Mouse (Mus musculus): ENCODE results near the gene Snu13. TPM values are rescaled to one million over a fixed set of nuclear protein-coding genes. Genes with fewer than 3 reads are reported as not detected.

Snu13 gene
- polyA plus RNA-seq, 1 experiment from 2014 or later, result 193 TPM

GRCm38 (mm10) chr15:82071816-82072469 lies 24.5 kb upstream of the Snu13 start:
- H3K9me3 ChIP-seq (replicated peaks; ENCODE audit: control insufficient read depth, low read length), result peaks cover 3% of the 10 kb centered on the region; the same call in 1 of the 2 replicates
- no peak overlapping the region for H3K27ac ChIP-seq (ENCODE audit: low read depth, low read length)
- no peaks in the 10 kb centered on the region for H3K36me3 ChIP-seq (ENCODE audit: control insufficient read depth, insufficient read depth, low read length)
- H3K4me2 ChIP-seq, result no peak overlapping the region
- no peak overlapping the region for H3K9ac ChIP-seq (ENCODE audit: low read depth, low read length)
- no peaks in the 10 kb centered on the region for H3K4me1 ChIP-seq (ENCODE audit: control insufficient read depth, insufficient read depth, low read length)
- peaks cover 46% of the 10 kb centered on the region for H3K27me3 ChIP-seq (ENCODE audit: control insufficient read depth, insufficient read depth, low read length)
- ATAC-seq (replicated peaks; ENCODE audit: insufficient number of reproducible peaks, low FRiP score, low TSS enrichment), result no peak
- 85% methylated on average over 26 of the region's 26 CpGs for WGBS (ENCODE audit: insufficient replicate concordance)
- no peak overlapping the region for H3K4me3 ChIP-seq (ENCODE audit: low read depth, low read length)

- H3K36me3 ChIP-seq (ENCODE audit: control insufficient read depth, insufficient read depth, low read length), result no peaks in the 10 kb centered on the region
- no peaks in the 10 kb centered on the region for H3K4me1 ChIP-seq (ENCODE audit: control insufficient read depth, insufficient read depth, low read length)
- 19% methylated on average over 39 of the region's 40 CpGs for WGBS (ENCODE audit: insufficient replicate concordance)
- peak within 1 kb of the TSS; percentile 19; the same call in 1 of the 2 replicates for H3K4me3 ChIP-seq (ENCODE audit: low read depth, low read length)
- no peak within 1 kb of the TSS for H3K9ac ChIP-seq (ENCODE audit: low read depth, low read length)
- no peak within 1 kb of the TSS for H3K27ac ChIP-seq (ENCODE audit: low read depth, low read length)
- peak within 1 kb of the TSS; percentile 45 for H3K4me2 ChIP-seq
- peaks cover 3% of the 10 kb centered on the region; the same call in 1 of the 2 replicates for H3K9me3 ChIP-seq (replicated peaks; ENCODE audit: control insufficient read depth, low read length)
- ATAC-seq (replicated peaks; ENCODE audit: insufficient number of reproducible peaks, low FRiP score, low TSS enrichment), result no peak
- H3K27me3 ChIP-seq (ENCODE audit: control insufficient read depth, insufficient read depth, low read length), result peaks cover 56% of the 10 kb centered on the region
Observed at GRCm38 (mm10) chr15:82069898-82070297, 22.5 kb upstream of the Snu13 start, which contains the start of gene Mei1. Mei1 (plus strand) TSS chr15:82069996.

GRCm38 (mm10) chr15:82065511-82065910 lies 18.1 kb upstream of the Snu13 start:
- Histone ChIP-seq H3K9me3 (replicated peaks; ENCODE audit: control insufficient read depth, low read length) (peaks cover 3% of the 10 kb centered on the region; the same call in 1 of the 2 replicates), H3K27me3 (ENCODE audit: control insufficient read depth, insufficient read depth, low read length) (peaks cover 66% of the 10 kb centered on the region), H3K4me3 (ENCODE audit: low read depth, low read length) (no peak overlapping the region), H3K4me2 (no peak overlapping the region), H3K36me3 (ENCODE audit: control insufficient read depth, insufficient read depth, low read length) (no peaks in the 10 kb centered on the region), H3K9ac (ENCODE audit: low read depth, low read length) (no peak overlapping the region), H3K27ac (ENCODE audit: low read depth, low read length) (no peak overlapping the region), H3K4me1 (ENCODE audit: control insufficient read depth, insufficient read depth, low read length) (no peaks in the 10 kb centered on the region)
- WGBS (ENCODE audit: insufficient replicate concordance), result 17% methylated on average over 7 of the region's 7 CpGs
- ATAC-seq (replicated peaks; ENCODE audit: insufficient number of reproducible peaks, low FRiP score, low TSS enrichment), result no peak; the same call in 1 of the 2 replicates

GRCm38 (mm10) chr15:82063909-82064308 lies 16.5 kb upstream of the Snu13 start:
- Histone ChIP-seq H3K27ac (ENCODE audit: low read depth, low read length) (no peak overlapping the region), H3K9ac (ENCODE audit: low read depth, low read length) (no peak overlapping the region), H3K4me3 (ENCODE audit: low read depth, low read length) (no peak overlapping the region), H3K27me3 (ENCODE audit: control insufficient read depth, insufficient read depth, low read length) (peaks cover 50% of the 10 kb centered on the region), H3K4me2 (no peak overlapping the region), H3K9me3 (replicated peaks; ENCODE audit: control insufficient read depth, low read length) (no peaks in the 10 kb centered on the region), H3K36me3 (ENCODE audit: control insufficient read depth, insufficient read depth, low read length) (no peaks in the 10 kb centered on the region), H3K4me1 (ENCODE audit: control insufficient read depth, insufficient read depth, low read length) (no peaks in the 10 kb centered on the region)
- WGBS (ENCODE audit: insufficient replicate concordance), result 60% methylated on average over 14 of the region's 14 CpGs
- no peak for ATAC-seq (replicated peaks; ENCODE audit: insufficient number of reproducible peaks, low FRiP score, low TSS enrichment)

GRCm38 (mm10) chr15:82058719-82059201 lies 11.4 kb upstream of the Snu13 start, which contains the start of gene 4930407I10Rik:
4930407I10Rik (plus strand) TSS chr15:82059151.
- WGBS (ENCODE audit: insufficient replicate concordance), result 68% methylated on average over 1 of the region's 1 CpGs
- Histone ChIP-seq H3K4me1 (ENCODE audit: control insufficient read depth, insufficient read depth, low read length) (no peaks in the 10 kb centered on the region), H3K27me3 (ENCODE audit: control insufficient read depth, insufficient read depth, low read length) (peaks cover 18% of the 10 kb centered on the region), H3K4me3 (ENCODE audit: low read depth, low read length) (no peak within 1 kb of the TSS), H3K4me2 (no peak within 1 kb of the TSS), H3K9me3 (replicated peaks; ENCODE audit: control insufficient read depth, low read length) (no peaks in the 10 kb centered on the region), H3K27ac (ENCODE audit: low read depth, low read length) (no peak within 1 kb of the TSS), H3K9ac (ENCODE audit: low read depth, low read length) (no peak within 1 kb of the TSS), H3K36me3 (ENCODE audit: control insufficient read depth, insufficient read depth, low read length) (no peaks in the 10 kb centered on the region)
- ATAC-seq (replicated peaks; ENCODE audit: insufficient number of reproducible peaks, low FRiP score, low TSS enrichment), result no peak

GRCm38 (mm10) chr15:82052544-82052943 lies 5.1 kb upstream of the Snu13 start:
- Histone ChIP-seq H3K4me2 (no peak overlapping the region), H3K27me3 (ENCODE audit: control insufficient read depth, insufficient read depth, low read length) (0 out of 2 replicates have a peak, but pooled peaks cover 3% of the 10 kb centered on the region), H3K36me3 (ENCODE audit: control insufficient read depth, insufficient read depth, low read length) (no peaks in the 10 kb centered on the region), H3K27ac (ENCODE audit: low read depth, low read length) (no peak overlapping the region), H3K4me1 (ENCODE audit: control insufficient read depth, insufficient read depth, low read length) (no peaks in the 10 kb centered on the region), H3K9me3 (replicated peaks; ENCODE audit: control insufficient read depth, low read length) (no peaks in the 10 kb centered on the region), H3K4me3 (ENCODE audit: low read depth, low read length) (no peak overlapping the region), H3K9ac (ENCODE audit: low read depth, low read length) (no peak overlapping the region)
- WGBS (ENCODE audit: insufficient replicate concordance), result 66% methylated on average over 5 of the region's 5 CpGs
- no peak for ATAC-seq (replicated peaks; ENCODE audit: insufficient number of reproducible peaks, low FRiP score, low TSS enrichment)

GRCm38 (mm10) chr15:82046246-82046891 lies 1.0 kb downstream of the Snu13 start:
- Histone ChIP-seq H3K4me2 (peak overlapping the region; percentile 92), H3K27me3 (ENCODE audit: control insufficient read depth, insufficient read depth, low read length) (0 out of 2 replicates have a peak, but pooled peaks cover 3% of the 10 kb centered on the region), H3K36me3 (ENCODE audit: control insufficient read depth, insufficient read depth, low read length) (peaks cover 4% of the 10 kb centered on the region; the same call in 1 of the 2 replicates), H3K4me1 (ENCODE audit: control insufficient read depth, insufficient read depth, low read length) (peaks cover 10% of the 10 kb centered on the region), H3K27ac (ENCODE audit: low read depth, low read length) (no peak overlapping the region), H3K9me3 (replicated peaks; ENCODE audit: control insufficient read depth, low read length) (no peaks in the 10 kb centered on the region), H3K9ac (ENCODE audit: low read depth, low read length) (peak overlapping the region; percentile 97), H3K4me3 (ENCODE audit: low read depth, low read length) (peak overlapping the region; percentile 100)
- ATAC-seq (replicated peaks; ENCODE audit: insufficient number of reproducible peaks, low FRiP score, low TSS enrichment), result 0 out of 2 replicates have a peak, but pooled peaks have one; percentile 39
- 4% methylated on average over 26 of the region's 26 CpGs for WGBS (ENCODE audit: insufficient replicate concordance)

GRCm38 (mm10) chr15:82044166-82044784 lies 3.1 kb downstream of the Snu13 start:
- ATAC-seq (replicated peaks; ENCODE audit: insufficient number of reproducible peaks, low FRiP score, low TSS enrichment), result no peak
- 95% methylated on average over 7 of the region's 7 CpGs for WGBS (ENCODE audit: insufficient replicate concordance)
- Histone ChIP-seq H3K9ac (ENCODE audit: low read depth, low read length) (no peak overlapping the region), H3K4me1 (ENCODE audit: control insufficient read depth, insufficient read depth, low read length) (peaks cover 10% of the 10 kb centered on the region), H3K27ac (ENCODE audit: low read depth, low read length) (no peak overlapping the region), H3K4me3 (ENCODE audit: low read depth, low read length) (no peak overlapping the region), H3K27me3 (ENCODE audit: control insufficient read depth, insufficient read depth, low read length) (0 out of 2 replicates have a peak, but pooled peaks cover 2% of the 10 kb centered on the region), H3K4me2 (no peak overlapping the region), H3K36me3 (ENCODE audit: control insufficient read depth, insufficient read depth, low read length) (peaks cover 12% of the 10 kb centered on the region), H3K9me3 (replicated peaks; ENCODE audit: control insufficient read depth, low read length) (no peaks in the 10 kb centered on the region)
